Mouse (Mus musculus): ENCODE results near the gene Pigk. TPM values are rescaled to one million over a fixed set of nuclear protein-coding genes. Genes with fewer than 3 reads are reported as not detected.

The Pigk gene
- polyA plus RNA-seq, 1 experiment from 2014 or later: 40.9 TPM

DNA sequence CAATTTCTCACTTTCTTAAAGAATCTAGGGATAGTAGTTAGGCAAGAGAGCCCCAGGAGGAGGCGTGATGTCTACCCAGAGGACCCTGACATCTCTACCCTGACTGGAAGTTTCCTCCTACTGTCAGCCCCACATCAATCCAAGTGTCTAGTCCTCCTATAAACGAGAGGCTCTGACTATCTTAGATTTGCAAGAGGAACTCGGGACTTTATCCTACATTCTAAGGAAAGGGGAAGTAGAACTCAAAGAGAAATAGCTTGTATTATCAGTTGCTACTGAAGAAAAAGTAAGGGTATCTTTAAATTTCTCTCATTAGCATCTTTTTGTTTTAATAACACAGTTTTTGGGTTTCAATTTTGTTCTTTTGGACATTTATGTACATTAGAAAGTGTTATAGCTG, 106.5 kb downstream of the Pigk start:
- no peak overlapping the region for H3K9ac ChIP-seq (ENCODE audit: low read length)
- WGBS: 69% methylated on average over 3 of the region's 3 CpGs
- ATAC-seq (ENCODE audit: low FRiP score, low TSS enrichment) (no peak), DNase-seq (ENCODE audit: low spot score) (no peak)
- no peaks in the 10 kb centered on the region for H3K4me1 ChIP-seq (replicated peaks; ENCODE audit: control insufficient read depth, insufficient read depth)
- H3K27me3 ChIP-seq (ENCODE audit: control insufficient read depth, insufficient read depth, low read length): no peaks in the 10 kb centered on the region
- no peaks in the 10 kb centered on the region for H3K36me3 ChIP-seq (ENCODE audit: control insufficient read depth, insufficient read depth, low read length)
- TF ChIP-seq EP300 (optimal IDR thresholded peaks at IDR 0.05) (no peak), CTCF (IDR thresholded peaks at IDR 0.05; ENCODE audit: low read depth) (no peak)
- H3K27ac ChIP-seq (replicated peaks): no peak overlapping the region
- H3K4me3 ChIP-seq (ENCODE audit: low read depth, low read length): no peak overlapping the region
- H3K9me3 ChIP-seq (ENCODE audit: control insufficient read depth, low read length): no peaks in the 10 kb centered on the region
- H3K4me2 ChIP-seq (replicated peaks; ENCODE audit: low read depth): no peak overlapping the region

DNA sequence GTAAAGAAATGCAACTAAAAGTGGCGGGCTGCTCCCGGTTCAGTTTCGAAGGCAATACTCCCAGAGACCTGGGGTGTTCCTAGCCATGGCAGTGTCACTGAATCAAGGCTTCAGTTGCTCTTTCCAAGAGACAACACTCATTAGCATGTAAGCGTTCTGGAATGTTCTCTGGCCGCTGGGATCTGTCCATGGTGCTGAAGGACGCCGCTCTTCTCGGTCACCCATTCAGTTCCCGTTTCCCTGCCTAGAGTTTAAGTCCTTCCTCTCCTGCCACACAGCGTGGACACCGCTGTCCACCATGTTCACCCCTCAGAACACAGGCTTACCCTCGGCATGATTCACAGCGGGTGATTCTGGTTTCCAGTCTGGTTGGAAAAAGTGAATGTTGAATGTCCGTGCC, 107.3 kb downstream of the Pigk start:
- DNase-seq (ENCODE audit: low spot score): peak; percentile 76
- Histone ChIP-seq H3K4me2 (replicated peaks; ENCODE audit: low read depth) (no peak overlapping the region), H3K36me3 (ENCODE audit: control insufficient read depth, insufficient read depth, low read length) (no peaks in the 10 kb centered on the region), H3K9me3 (ENCODE audit: control insufficient read depth, low read length) (no peaks in the 10 kb centered on the region), H3K4me3 (ENCODE audit: low read depth, low read length) (no peak overlapping the region), H3K27me3 (ENCODE audit: control insufficient read depth, insufficient read depth, low read length) (no peaks in the 10 kb centered on the region), H3K4me1 (replicated peaks; ENCODE audit: control insufficient read depth, insufficient read depth) (no peaks in the 10 kb centered on the region), H3K27ac (replicated peaks) (no peak overlapping the region), H3K9ac (ENCODE audit: low read length) (no peak overlapping the region)
- peak; percentile 32; the same call in 1 of the 2 replicates for ATAC-seq (ENCODE audit: low FRiP score, low TSS enrichment)
- WGBS: 41% methylated on average over 14 of the region's 14 CpGs
- TF ChIP-seq EP300 (optimal IDR thresholded peaks at IDR 0.05): no peak
- TF ChIP-seq CTCF (IDR thresholded peaks at IDR 0.05; ENCODE audit: low read depth): no peak

GRCm38 (mm10) chr3:152831377-152831776, 117.5 kb downstream of the Pigk start:
- no peak for ATAC-seq (ENCODE audit: low FRiP score, low TSS enrichment)
- no peaks in the 10 kb centered on the region for H3K27me3 ChIP-seq (ENCODE audit: control insufficient read depth, insufficient read depth, low read length)
- no peak overlapping the region for H3K27ac ChIP-seq (replicated peaks)
- DNase-seq (ENCODE audit: low spot score): no peak
- WGBS: 67% methylated on average over 3 of the region's 3 CpGs
- no peaks in the 10 kb centered on the region for H3K36me3 ChIP-seq (ENCODE audit: control insufficient read depth, insufficient read depth, low read length)
- no peak overlapping the region for H3K4me2 ChIP-seq (replicated peaks; ENCODE audit: low read depth)
- TF ChIP-seq EP300 (optimal IDR thresholded peaks at IDR 0.05): no peak
- TF ChIP-seq CTCF (IDR thresholded peaks at IDR 0.05; ENCODE audit: low read depth): no peak
- no peak overlapping the region for H3K4me3 ChIP-seq (ENCODE audit: low read depth, low read length)
- no peaks in the 10 kb centered on the region for H3K4me1 ChIP-seq (replicated peaks; ENCODE audit: control insufficient read depth, insufficient read depth)
- no peaks in the 10 kb centered on the region for H3K9me3 ChIP-seq (ENCODE audit: control insufficient read depth, low read length)
- H3K9ac ChIP-seq (ENCODE audit: low read length): no peak overlapping the region

DNA sequence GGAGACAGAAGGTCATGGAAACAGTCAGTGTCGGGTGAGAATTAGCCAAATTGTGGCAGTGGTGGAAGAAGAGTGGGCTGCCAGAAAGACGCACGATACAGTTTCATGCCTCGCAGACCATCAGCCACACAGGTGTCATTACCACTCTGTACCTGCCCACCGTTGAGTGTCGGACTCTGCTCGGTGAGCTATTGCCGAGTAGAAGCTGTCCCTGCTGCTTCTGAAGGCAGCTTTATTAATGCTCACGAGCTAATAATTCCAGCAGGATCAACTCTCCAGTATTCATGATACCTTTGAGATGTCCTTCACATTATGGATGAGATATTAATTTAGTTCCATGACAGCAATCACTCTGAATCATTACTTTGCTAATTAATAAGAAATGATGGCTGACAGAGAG, 118.1 kb downstream of the Pigk start:
- H3K9me3 ChIP-seq (ENCODE audit: control insufficient read depth, low read length): no peaks in the 10 kb centered on the region
- H3K27ac ChIP-seq (replicated peaks): no peak overlapping the region
- no peaks in the 10 kb centered on the region for H3K36me3 ChIP-seq (ENCODE audit: control insufficient read depth, insufficient read depth, low read length)
- no peak overlapping the region for H3K4me3 ChIP-seq (ENCODE audit: low read depth, low read length)
- H3K9ac ChIP-seq (ENCODE audit: low read length): no peak overlapping the region
- no peak for TF ChIP-seq EP300 (optimal IDR thresholded peaks at IDR 0.05)
- TF ChIP-seq CTCF (IDR thresholded peaks at IDR 0.05; ENCODE audit: low read depth): no peak
- no peaks in the 10 kb centered on the region for H3K4me1 ChIP-seq (replicated peaks; ENCODE audit: control insufficient read depth, insufficient read depth)
- H3K27me3 ChIP-seq (ENCODE audit: control insufficient read depth, insufficient read depth, low read length): no peaks in the 10 kb centered on the region
- no peak for DNase-seq (ENCODE audit: low spot score)
- no peak for ATAC-seq (ENCODE audit: low FRiP score, low TSS enrichment)
- H3K4me2 ChIP-seq (replicated peaks; ENCODE audit: low read depth): no peak overlapping the region
- 87% methylated on average over 9 of the region's 9 CpGs for WGBS

GRCm38 (mm10) chr3:152832436-152832835, 118.5 kb downstream of the Pigk start:
- WGBS: 88% methylated on average over 4 of the region's 4 CpGs
- H3K36me3 ChIP-seq (ENCODE audit: control insufficient read depth, insufficient read depth, low read length): no peaks in the 10 kb centered on the region
- H3K9me3 ChIP-seq (ENCODE audit: control insufficient read depth, low read length): no peaks in the 10 kb centered on the region
- no peak overlapping the region for H3K4me2 ChIP-seq (replicated peaks; ENCODE audit: low read depth)
- no peak overlapping the region for H3K4me3 ChIP-seq (ENCODE audit: low read depth, low read length)
- TF ChIP-seq CTCF (IDR thresholded peaks at IDR 0.05; ENCODE audit: low read depth): no peak
- H3K27ac ChIP-seq (replicated peaks): no peak overlapping the region
- no peak overlapping the region for H3K9ac ChIP-seq (ENCODE audit: low read length)
- H3K27me3 ChIP-seq (ENCODE audit: control insufficient read depth, insufficient read depth, low read length): no peaks in the 10 kb centered on the region
- DNase-seq (ENCODE audit: low spot score) (no peak), ATAC-seq (ENCODE audit: low FRiP score, low TSS enrichment) (no peak)
- H3K4me1 ChIP-seq (replicated peaks; ENCODE audit: control insufficient read depth, insufficient read depth): no peaks in the 10 kb centered on the region

DNA sequence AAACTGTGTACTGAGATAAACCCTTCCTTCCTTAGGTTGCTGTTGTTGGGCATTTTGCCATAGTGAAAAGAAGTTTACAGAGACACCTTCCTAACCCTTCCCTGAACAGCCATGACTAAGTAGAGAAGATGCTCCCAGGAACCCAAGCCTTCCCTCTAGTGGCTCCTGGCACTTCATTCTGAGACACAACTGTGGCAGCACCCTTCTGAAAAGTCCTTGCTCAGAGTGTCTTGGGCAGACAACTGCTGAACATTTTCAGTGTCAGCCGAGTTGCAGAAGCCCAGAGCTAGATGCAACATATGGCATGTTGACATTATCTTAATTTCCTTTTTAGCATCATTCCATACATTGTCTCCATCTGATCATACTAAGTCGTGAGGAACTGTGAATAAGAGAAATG, 123.5 kb downstream of the Pigk start:
- no peak overlapping the region for H3K27ac ChIP-seq (replicated peaks)
- no peak for ATAC-seq (ENCODE audit: low FRiP score, low TSS enrichment)
- no peaks in the 10 kb centered on the region for H3K9me3 ChIP-seq (ENCODE audit: control insufficient read depth, low read length)
- 55% methylated on average over 2 of the region's 2 CpGs for WGBS
- H3K27me3 ChIP-seq (ENCODE audit: control insufficient read depth, insufficient read depth, low read length): no peaks in the 10 kb centered on the region
- no peaks in the 10 kb centered on the region for H3K36me3 ChIP-seq (ENCODE audit: control insufficient read depth, insufficient read depth, low read length)
- no peak for TF ChIP-seq EP300 (optimal IDR thresholded peaks at IDR 0.05)
- TF ChIP-seq CTCF (IDR thresholded peaks at IDR 0.05; ENCODE audit: low read depth): no peak
- H3K4me3 ChIP-seq (ENCODE audit: low read depth, low read length): no peak overlapping the region
- no peak for DNase-seq (ENCODE audit: low spot score)
- no peaks in the 10 kb centered on the region for H3K4me1 ChIP-seq (replicated peaks; ENCODE audit: control insufficient read depth, insufficient read depth)
- H3K4me2 ChIP-seq (replicated peaks; ENCODE audit: low read depth): no peak overlapping the region
- H3K9ac ChIP-seq (ENCODE audit: low read length): no peak overlapping the region

Measured in stomach, postnatal 0 days (tissue).